22 mouse cellular contexts compared by ENCODE assay signal in genomic region chr13:109605140-109605539, GRCm38 (mm10).
DNase-seq lines count a peak whose midpoint lies in the region; TF ChIP-seq lines count a peak whose summit lies in the region.
"Had no signal": no experiment of that assay in that cellular context is flagged by ENCODE, and none has a peak within 500 bp of the region (broad histone marks: within the 10 kb centered on the region; RNA-seq: fewer than 3 reads in every experiment).

No protein-coding gene starts in this region.

- no peak overlapping the region for H3K9ac ChIP-seq in heart, adult 2 months (ENCODE audit: low read depth, low read length)
- no peak overlapping the region for H3K9ac ChIP-seq in liver, adult 2 months (ENCODE audit: low read depth, low read length)
- H3K9ac ChIP-seq in MEL (ENCODE audit: control insufficient read depth, low read depth, low read length, poor library complexity, severe bottlenecking): no peak overlapping the region
- H3K9ac ChIP-seq: embryonic facial prominence, embryonic 12.5 days; heart, embryonic 15.5 days; liver, postnatal 0 days; midbrain, embryonic 12.5 days; neural tube, embryonic 12.5 days had no signal

- no peaks in the 10 kb centered on the region for H3K4me1 ChIP-seq in heart, adult 2 months (ENCODE audit: control insufficient read depth, insufficient read depth, low read length)
- no peaks in the 10 kb centered on the region; the same call in 1 of the 2 replicates for H3K4me1 ChIP-seq in liver, adult 2 months (ENCODE audit: control insufficient read depth, insufficient read depth, low read length)
- H3K4me1 ChIP-seq in MEL (ENCODE audit: control insufficient read depth in 1 of 2, insufficient read depth in 2 of 2, low read length in 2 of 2): peaks cover 0 to 2% of the 10 kb centered on the region in 2 experiments; a peak in 1 of 4 replicates
- H3K4me1 ChIP-seq: embryonic facial prominence, embryonic 12.5 days; heart, embryonic 15.5 days; limb, embryonic 10.5 days; midbrain, embryonic 12.5 days; neural tube, embryonic 12.5 days had no signal

- no peaks in the 10 kb centered on the region for H3K27me3 ChIP-seq in heart, adult 2 months (ENCODE audit: control insufficient read depth, insufficient read depth, low read length)
- no peaks in the 10 kb centered on the region for H3K27me3 ChIP-seq in liver, adult 2 months (ENCODE audit: control insufficient read depth, insufficient read depth, low read length)
- peaks cover 0 to 13% of the 10 kb centered on the region in 2 experiments; a peak in 3 of 4 replicates for H3K27me3 ChIP-seq in MEL (ENCODE audit: control insufficient read depth in 1 of 2, insufficient read depth in 2 of 2, low read length in 2 of 2)
- H3K27me3 ChIP-seq: embryonic facial prominence, embryonic 12.5 days; heart, embryonic 15.5 days; midbrain, embryonic 12.5 days; neural tube, embryonic 12.5 days had no signal

- no peaks in the 10 kb centered on the region for H3K9me3 ChIP-seq in MEL (replicated peaks; ENCODE audit: insufficient read depth, low read length)
- H3K9me3 ChIP-seq: embryonic facial prominence, embryonic 12.5 days; heart, embryonic 15.5 days; limb, embryonic 10.5 days; midbrain, embryonic 12.5 days; neural tube, embryonic 12.5 days had no signal

- no peaks in the 10 kb centered on the region for H3K79me2 ChIP-seq in heart, adult 2 months (replicated peaks; ENCODE audit: control insufficient read depth, insufficient read depth, low read length)
- peaks cover 6% of the 10 kb centered on the region; the same call in 1 of the 2 replicates for H3K79me2 ChIP-seq in liver, adult 2 months (ENCODE audit: control insufficient read depth, insufficient read depth, low read length)
- H3K79me2 ChIP-seq in MEL (ENCODE audit: control insufficient read depth, insufficient read depth, low read length, poor library complexity): no peaks in the 10 kb centered on the region

- H3K36me3 ChIP-seq in heart, adult 2 months (ENCODE audit: control insufficient read depth, insufficient read depth, low read length): no peaks in the 10 kb centered on the region
- H3K36me3 ChIP-seq in liver, adult 2 months (ENCODE audit: control insufficient read depth, insufficient read depth, low read length): no peaks in the 10 kb centered on the region
- no peaks in the 10 kb centered on the region for H3K36me3 ChIP-seq in MEL (ENCODE audit: control insufficient read depth in 1 of 2, insufficient read depth in 2 of 2, low read length in 2 of 2)
- H3K36me3 ChIP-seq: embryonic facial prominence, embryonic 12.5 days; heart, embryonic 15.5 days; limb, embryonic 10.5 days; midbrain, embryonic 12.5 days; neural tube, embryonic 12.5 days had no signal

- 74% methylated on average over 1 of the region's 1 CpGs for WGBS in heart, adult 2 months
- WGBS in liver, adult 2 months: 82% methylated on average over 1 of the region's 1 CpGs

- peak; percentile 43 for TF ChIP-seq CTCF in heart, adult 2 months (IDR thresholded peaks at IDR 0.05)
- 0 out of 2 replicates have a peak, but pooled peaks have one; percentile 1 for TF ChIP-seq CTCF in liver, adult 2 months (IDR thresholded peaks at IDR 0.05; ENCODE audit: low read depth, low read length)
- TF ChIP-seq CTCF in MEL (IDR thresholded peaks at IDR 0.05 in 2 of 3, conservative IDR thresholded peaks at IDR 0.05 in 1 of 3; ENCODE audit: control insufficient read depth in 1 of 3, insufficient read depth in 1 of 3, low read depth in 2 of 3, low read length in 3 of 3, poor library complexity in 1 of 3, severe bottlenecking in 1 of 3): peak in 1 of 3 experiments; percentile 42; a peak in 2 of 6 replicates
- TF ChIP-seq CTCF in brain, embryonic 14.5 days (IDR thresholded peaks at IDR 0.05; ENCODE audit: borderline replicate concordance, extremely low read depth, insufficient read depth, insufficient read length): no peak

- no peak for DNase-seq in heart, adult 2 months
- no peak for DNase-seq in heart, adult 8-10 months (ENCODE audit: low spot score)
- no peak for DNase-seq in liver, adult 2 months (ENCODE audit: extremely low read depth, low read depth, low spot score)
- DNase-seq in liver (no peak), MEL (ENCODE audit: low read depth, low spot score) (no peak)
- peak; percentile 48 for DNase-seq in brain, embryonic 14.5 days (ENCODE audit: low read depth)
- no peak for DNase-seq in right cerebral cortex, postnatal 25 days
- DNase-seq: adrenal gland, adult 2 months; cerebellum, adult 18-20 months; cerebellum, postnatal 14 days; gastrocnemius, postnatal 36 days; heart, postnatal 36 days; kidney, adult 11 months; kidney, postnatal 4 days; liver, postnatal 0 days; lung, postnatal 10 days; thymus, postnatal 25 days had no signal

- TF ChIP-seq RAD21 in MEL (IDR thresholded peaks at IDR 0.05; ENCODE audit: low read depth, low read length): peak; percentile 32

- intact Hi-C loops in heart, adult 2 months (cut with DNase I): no loop called here

- no peak overlapping the region for H3K4me3 ChIP-seq in heart, adult 2 months
- no peak overlapping the region for H3K4me3 ChIP-seq in liver, adult 2 months (ENCODE audit: insufficient read depth, low read depth, low read length)
- no peak overlapping the region for H3K4me3 ChIP-seq in MEL (ENCODE audit: control insufficient read depth in 1 of 2, insufficient read depth in 1 of 2, low read depth in 2 of 2, low read length in 2 of 2)
- H3K4me3 ChIP-seq: embryonic facial prominence, embryonic 12.5 days; heart, embryonic 15.5 days; limb, embryonic 10.5 days; midbrain, embryonic 12.5 days; neural tube, embryonic 12.5 days had no signal

- no peak for TF ChIP-seq POLR2A in heart, adult 2 months (IDR thresholded peaks at IDR 0.05; ENCODE audit: insufficient read depth, low read depth, low read length)
- no peak for TF ChIP-seq POLR2A in liver, adult 2 months (IDR thresholded peaks at IDR 0.05; ENCODE audit: extremely low read depth, insufficient read depth, low read length)
- no peak for TF ChIP-seq POLR2A in MEL (IDR thresholded peaks at IDR 0.05; ENCODE audit: control insufficient read depth in 1 of 2, insufficient read depth in 1 of 2, low read depth in 1 of 2, low read length in 2 of 2, poor library complexity in 1 of 2)
- TF ChIP-seq POLR2A in brain, embryonic 14.5 days (IDR thresholded peaks at IDR 0.05; ENCODE audit: borderline replicate concordance, extremely low read depth, insufficient read depth, insufficient read length, poor library complexity, severe bottlenecking): no peak

- H3K27ac ChIP-seq in heart, adult 2 months: no peak overlapping the region
- no peak overlapping the region for H3K27ac ChIP-seq in liver, adult 2 months (replicated peaks; ENCODE audit: insufficient read depth, low read depth, low read length)
- H3K27ac ChIP-seq in MEL (ENCODE audit: control insufficient read depth, low read depth, low read length): no peak overlapping the region
- H3K27ac ChIP-seq: embryonic facial prominence, embryonic 12.5 days; heart, embryonic 15.5 days; limb, embryonic 10.5 days; midbrain, embryonic 12.5 days; neural tube, embryonic 12.5 days had no signal

- no peak for TF ChIP-seq EP300 in heart, adult 2 months (IDR thresholded peaks at IDR 0.05; ENCODE audit: insufficient read depth, low read depth, low read length)
- TF ChIP-seq EP300 in MEL (IDR thresholded peaks at IDR 0.05; ENCODE audit: low read depth in 1 of 2, low read length in 2 of 2): no peak

TF ChIP-seq in MEL, 35 proteins besides CTCF, POLR2A, EP300 and RAD21:
- TF ChIP-seq SMC3 (IDR thresholded peaks at IDR 0.05; ENCODE audit: low read depth, low read length) (peak; percentile 47), CHD2 (IDR thresholded peaks at IDR 0.05; ENCODE audit: low read length) (no peak)
